Mouse (Mus musculus) adrenal gland, postnatal 4 days (tissue): ENCODE measurements around the gene Pik3cb. TPM values are rescaled to one million over a fixed set of nuclear protein-coding genes. Genes with fewer than 3 reads are reported as not detected.
A peak's percentile ranks its signal among the peaks of the same experiment; 100 is the strongest.

ENCODE experiments used
- DNase-seq, 2 experiments: peaks; one replicate each; pipeline ENCODE4 v3.0.0; 2021 to 2022; ENCODE audit warnings: low spot score in 2 of 2, mixed read lengths in 2 of 2
- total RNA-seq, 2 experiments: library from RNA; stranded (reverse); gene quantifications; 2 replicates each; pipeline ENCODE4 v1.2.3; 2021

Gene Pik3cb
- total RNA-seq, 2 experiments from 2014 or later, result 9.4 to 10.2 TPM

- DNase-seq, result no peak
Measured at GRCm38 (mm10) chr9:99090546-99090945, 49.9 kb downstream of the Pik3cb start.

- no peak for DNase-seq
Measured at GRCm38 (mm10) chr9:99089904-99090303, 50.5 kb downstream of the Pik3cb start.

- DNase-seq, result no peak
Measured at GRCm38 (mm10) chr9:99081718-99082117, 58.7 kb downstream of the Pik3cb start.

GRCm38 (mm10) chr9:99081308-99081707 lies 59.1 kb downstream of the Pik3cb start:
- no peak for DNase-seq

GRCm38 (mm10) chr9:99080657-99081056 lies 59.8 kb downstream of the Pik3cb start:
- no peak for DNase-seq

- no peak for DNase-seq
Measured at GRCm38 (mm10) chr9:99074462-99074861, 66.0 kb downstream of the Pik3cb start.

GRCm38 (mm10) chr9:99072538-99072937 lies 67.9 kb downstream of the Pik3cb start:
- DNase-seq, result no peak

GRCm38 (mm10) chr9:99065311-99065710 lies 75.1 kb downstream of the Pik3cb start:
- DNase-seq, result no peak

GRCm38 (mm10) chr9:99064216-99064615 lies 76.2 kb downstream of the Pik3cb start:
- no peak for DNase-seq

GRCm38 (mm10) chr9:99062544-99062943 lies 77.9 kb downstream of the Pik3cb start:
- DNase-seq, result peak; percentile 34 to 52

- no peak for DNase-seq
Measured at GRCm38 (mm10) chr9:99057751-99058150, 82.7 kb downstream of the Pik3cb start.

- no peak for DNase-seq
Measured at GRCm38 (mm10) chr9:99049760-99050159, 90.7 kb downstream of the Pik3cb start.

GRCm38 (mm10) chr9:99048724-99049250 lies 91.6 kb downstream of the Pik3cb start:
- no peak for DNase-seq

GRCm38 (mm10) chr9:99044761-99045160 lies 95.7 kb downstream of the Pik3cb start:
- DNase-seq, result no peak

- DNase-seq, result no peak
Measured at GRCm38 (mm10) chr9:99042641-99043040, 97.8 kb downstream of the Pik3cb start.

GRCm38 (mm10) chr9:99041994-99042393 lies 98.4 kb downstream of the Pik3cb start:
- no peak for DNase-seq

GRCm38 (mm10) chr9:99035575-99035974 lies 104.8 kb downstream of the Pik3cb start, which contains the start of gene Gm1123:
Gene Gm1123, minus strand, starts transcription at chr9:99035715.
- no peak for DNase-seq

GRCm38 (mm10) chr9:99034111-99034510 lies 106.3 kb downstream of the Pik3cb start:
- no peak for DNase-seq

GRCm38 (mm10) chr9:99032031-99032430 lies 108.4 kb downstream of the Pik3cb start:
- no peak for DNase-seq

GRCm38 (mm10) chr9:99021751-99022150 lies 118.7 kb downstream of the Pik3cb start:
- DNase-seq, result no peak

GRCm38 (mm10) chr9:99021166-99021565 lies 119.3 kb downstream of the Pik3cb start:
- DNase-seq, result no peak

- DNase-seq, result no peak
Measured at GRCm38 (mm10) chr9:99017679-99018078, 122.7 kb downstream of the Pik3cb start.

- DNase-seq, result no peak
Measured at GRCm38 (mm10) chr9:99016759-99017158, 123.7 kb downstream of the Pik3cb start.

- no peak for DNase-seq
Measured at GRCm38 (mm10) chr9:99016301-99016700, 124.1 kb downstream of the Pik3cb start.
